Mouse (Mus musculus) brain, embryonic 14.5 days (tissue): ENCODE measurements at regions not wholly inside any gene's neighbourhood (a gene's known extent, or its start where the extent isn't known, plus 50 kb on each side); places are given as distances from the start of the nearest gene placed in this dataset.

ENCODE experiments used
- CTCF ChIP-seq: fragments of 200-500 bp; IDR thresholded peaks from 2 replicates; pipeline ENCODE4 v1.5.1; 2012; ENCODE audit warnings: inconsistent platforms, mild to moderate bottlenecking, moderate library complexity, borderline replicate concordance; ENCODE audit not compliant: insufficient read depth, insufficient read length; ENCODE audit errors: extremely low read depth
- POLR2A ChIP-seq: fragments of 200-500 bp; IDR thresholded peaks from 2 replicates; pipeline ENCODE4 v1.6.1; 2012; ENCODE audit warnings: mild to moderate bottlenecking, inconsistent platforms, borderline replicate concordance; ENCODE audit not compliant: poor library complexity, insufficient read depth, insufficient read length, severe bottlenecking; ENCODE audit errors: extremely low read depth

- no peak for TF ChIP-seq POLR2A
- no peak for TF ChIP-seq CTCF
These were observed 182.2 kb downstream of the Rab11fip2 start for GRCm38 (mm10) chr19:59761218-59761617.
